Mouse (Mus musculus): Measurements from ENCODE around the gene Selenoo. TPM values are rescaled to one million over a fixed set of nuclear protein-coding genes. Genes with fewer than 3 reads are reported as not detected.
A peak's percentile ranks its signal among the peaks of the same experiment; 100 is the strongest.

Gene Selenoo
- polyA plus RNA-seq, 1 experiment = 9.2 TPM

GRCm38 (mm10) chr15:89083906-89084305, 5.0 kb upstream of the Selenoo start:
- H3K27ac ChIP-seq (ENCODE audit: insufficient read depth, low read length) = no peak overlapping the region
- H3K4me1 ChIP-seq (ENCODE audit: control insufficient read depth, insufficient read depth, low read length) = no peaks in the 10 kb centered on the region
- no peak overlapping the region for H3K4me3 ChIP-seq (ENCODE audit: low read depth, low read length)
- no peaks in the 10 kb centered on the region for H3K36me3 ChIP-seq (ENCODE audit: control insufficient read depth, insufficient read depth, low read length, poor library complexity, severe bottlenecking)
- H3K27me3 ChIP-seq (ENCODE audit: control insufficient read depth, insufficient read depth, low read length, poor library complexity, severe bottlenecking) = no peaks in the 10 kb centered on the region
- H3K9ac ChIP-seq (ENCODE audit: low read depth, poor library complexity, severe bottlenecking) = no peak overlapping the region
- no peak for TF ChIP-seq EP300 (IDR thresholded peaks at IDR 0.05; ENCODE audit: insufficient read depth, low read depth, low read length)
- TF ChIP-seq CTCF (IDR thresholded peaks at IDR 0.05; ENCODE audit: low read depth, low read length) = no peak
- no peak for TF ChIP-seq POLR2A (IDR thresholded peaks at IDR 0.05; ENCODE audit: insufficient read depth, low read length)
- no peaks in the 10 kb centered on the region for H3K9me3 ChIP-seq (replicated peaks; ENCODE audit: control insufficient read depth, insufficient read depth, low read length, poor library complexity, severe bottlenecking)

- no peaks in the 10 kb centered on the region for H3K36me3 ChIP-seq (ENCODE audit: control insufficient read depth, insufficient read depth, low read length, poor library complexity, severe bottlenecking)
- H3K4me1 ChIP-seq (ENCODE audit: control insufficient read depth, insufficient read depth, low read length) = no peaks in the 10 kb centered on the region
- no peak overlapping the region for H3K27ac ChIP-seq (ENCODE audit: insufficient read depth, low read length)
- H3K27me3 ChIP-seq (ENCODE audit: control insufficient read depth, insufficient read depth, low read length, poor library complexity, severe bottlenecking) = no peaks in the 10 kb centered on the region
- H3K9me3 ChIP-seq (replicated peaks; ENCODE audit: control insufficient read depth, insufficient read depth, low read length, poor library complexity, severe bottlenecking) = no peaks in the 10 kb centered on the region
- no peak overlapping the region for H3K4me3 ChIP-seq (ENCODE audit: low read depth, low read length)
- H3K9ac ChIP-seq (ENCODE audit: low read depth, poor library complexity, severe bottlenecking) = no peak overlapping the region
- TF ChIP-seq CTCF (IDR thresholded peaks at IDR 0.05; ENCODE audit: low read depth, low read length) (no peak), POLR2A (IDR thresholded peaks at IDR 0.05; ENCODE audit: insufficient read depth, low read length) (no peak), EP300 (IDR thresholded peaks at IDR 0.05; ENCODE audit: insufficient read depth, low read depth, low read length) (no peak)
Measured at GRCm38 (mm10) chr15:89084826-89085225, 4.1 kb upstream of the Selenoo start.

DNA sequence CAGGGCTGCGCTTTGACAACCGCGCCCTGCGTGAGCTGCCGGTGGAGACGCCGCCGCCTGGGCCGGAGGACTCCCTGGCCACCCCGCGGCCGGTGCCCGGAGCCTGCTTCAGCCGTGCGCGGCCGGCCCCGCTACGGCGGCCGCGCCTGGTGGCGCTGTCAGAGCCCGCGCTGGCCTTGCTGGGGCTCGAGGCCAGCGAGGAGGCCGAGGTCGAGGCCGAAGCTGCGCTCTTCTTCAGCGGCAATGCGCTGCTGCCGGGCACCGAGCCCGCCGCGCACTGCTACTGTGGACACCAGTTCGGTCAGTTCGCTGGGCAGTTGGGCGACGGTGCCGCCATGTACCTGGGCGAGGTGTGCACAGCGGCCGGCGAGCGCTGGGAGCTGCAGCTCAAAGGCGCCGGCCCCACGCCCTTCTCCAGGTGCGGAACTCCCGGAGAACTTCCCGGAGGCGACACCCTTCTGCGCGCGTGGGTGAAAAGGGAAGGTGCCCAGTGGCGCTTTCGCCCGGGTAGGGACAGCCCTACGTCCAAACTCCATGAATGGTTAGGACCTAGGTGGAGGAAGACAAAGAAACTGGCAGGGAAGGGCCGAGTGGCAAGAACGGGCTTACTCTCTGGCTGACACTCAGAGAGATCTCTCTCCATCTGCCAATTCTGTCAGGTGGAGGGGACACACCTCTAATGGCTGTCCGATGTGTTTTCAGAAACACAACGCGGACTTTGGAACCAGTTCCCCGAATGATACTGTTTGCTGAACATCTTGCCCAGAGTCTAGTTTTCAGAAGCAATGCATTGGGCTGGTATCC, 566 bp downstream of the Selenoo start:
- Histone ChIP-seq H3K36me3 (ENCODE audit: control insufficient read depth, insufficient read depth, low read length, poor library complexity, severe bottlenecking) (no peaks in the 10 kb centered on the region), H3K27ac (ENCODE audit: insufficient read depth, low read length) (no peak overlapping the region)
- no peak for TF ChIP-seq CTCF (IDR thresholded peaks at IDR 0.05; ENCODE audit: low read depth, low read length)
- no peak for TF ChIP-seq POLR2A (IDR thresholded peaks at IDR 0.05; ENCODE audit: insufficient read depth, low read length)
- no peak for TF ChIP-seq EP300 (IDR thresholded peaks at IDR 0.05; ENCODE audit: insufficient read depth, low read depth, low read length)

DNA sequence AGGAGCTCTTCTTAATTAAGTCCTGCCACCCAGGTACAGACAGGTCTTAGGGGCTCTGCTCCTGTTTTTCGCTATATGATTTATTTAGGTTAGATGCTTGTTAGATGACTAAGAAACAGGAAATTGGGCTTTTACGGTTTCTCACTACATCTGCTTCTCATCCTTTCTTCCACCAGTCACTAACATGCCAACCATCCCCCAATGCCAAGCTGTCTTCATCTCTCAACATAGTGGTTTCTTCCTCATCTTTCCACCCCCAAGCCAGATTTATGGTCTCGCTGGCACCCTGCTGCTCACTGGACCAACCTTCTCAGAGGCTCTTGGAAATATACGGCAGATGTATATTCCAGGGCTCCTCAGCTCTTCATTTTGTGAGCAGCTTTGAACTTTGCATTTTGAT, 1.8 kb downstream of the Selenoo start:
- no peaks in the 10 kb centered on the region for H3K36me3 ChIP-seq (ENCODE audit: control insufficient read depth, insufficient read depth, low read length, poor library complexity, severe bottlenecking)
- no peaks in the 10 kb centered on the region for H3K4me1 ChIP-seq (ENCODE audit: control insufficient read depth, insufficient read depth, low read length)
- H3K9me3 ChIP-seq (replicated peaks; ENCODE audit: control insufficient read depth, insufficient read depth, low read length, poor library complexity, severe bottlenecking) = no peaks in the 10 kb centered on the region
- no peak overlapping the region for H3K4me3 ChIP-seq (ENCODE audit: low read depth, low read length)
- no peak overlapping the region for H3K9ac ChIP-seq (ENCODE audit: low read depth, poor library complexity, severe bottlenecking)
- TF ChIP-seq CTCF (IDR thresholded peaks at IDR 0.05; ENCODE audit: low read depth, low read length) (no peak), EP300 (IDR thresholded peaks at IDR 0.05; ENCODE audit: insufficient read depth, low read depth, low read length) (no peak), POLR2A (IDR thresholded peaks at IDR 0.05; ENCODE audit: insufficient read depth, low read length) (no peak)
- no peak overlapping the region for H3K27ac ChIP-seq (ENCODE audit: insufficient read depth, low read length)
- no peaks in the 10 kb centered on the region for H3K27me3 ChIP-seq (ENCODE audit: control insufficient read depth, insufficient read depth, low read length, poor library complexity, severe bottlenecking)

More for the DNA sequence above, 566 bp downstream of the Selenoo start:
- no peaks in the 10 kb centered on the region for H3K9me3 ChIP-seq (replicated peaks; ENCODE audit: control insufficient read depth, insufficient read depth, low read length, poor library complexity, severe bottlenecking)
- H3K9ac ChIP-seq (ENCODE audit: low read depth, poor library complexity, severe bottlenecking) = peak overlapping the region; percentile 60
- H3K4me1 ChIP-seq (ENCODE audit: control insufficient read depth, insufficient read depth, low read length) = no peaks in the 10 kb centered on the region
- H3K27me3 ChIP-seq (ENCODE audit: control insufficient read depth, insufficient read depth, low read length, poor library complexity, severe bottlenecking) = no peaks in the 10 kb centered on the region
- H3K4me3 ChIP-seq (ENCODE audit: low read depth, low read length) = peak overlapping the region; percentile 80

- no peaks in the 10 kb centered on the region for H3K9me3 ChIP-seq (replicated peaks; ENCODE audit: control insufficient read depth, insufficient read depth, low read length, poor library complexity, severe bottlenecking)
- H3K9ac ChIP-seq (ENCODE audit: low read depth, poor library complexity, severe bottlenecking) = no peak overlapping the region
- no peaks in the 10 kb centered on the region for H3K4me1 ChIP-seq (ENCODE audit: control insufficient read depth, insufficient read depth, low read length)
- no peak overlapping the region for H3K4me3 ChIP-seq (ENCODE audit: low read depth, low read length)
- H3K36me3 ChIP-seq (ENCODE audit: control insufficient read depth, insufficient read depth, low read length, poor library complexity, severe bottlenecking) = no peaks in the 10 kb centered on the region
- TF ChIP-seq POLR2A (IDR thresholded peaks at IDR 0.05; ENCODE audit: insufficient read depth, low read length) (no peak), EP300 (IDR thresholded peaks at IDR 0.05; ENCODE audit: insufficient read depth, low read depth, low read length) (no peak), CTCF (IDR thresholded peaks at IDR 0.05; ENCODE audit: low read depth, low read length) (no peak)
- H3K27me3 ChIP-seq (ENCODE audit: control insufficient read depth, insufficient read depth, low read length, poor library complexity, severe bottlenecking) = no peaks in the 10 kb centered on the region
- no peak overlapping the region for H3K27ac ChIP-seq (ENCODE audit: insufficient read depth, low read length)
Measured at GRCm38 (mm10) chr15:89092181-89092580, 3.3 kb downstream of the Selenoo start.

- no peak overlapping the region for H3K4me3 ChIP-seq (ENCODE audit: low read depth, low read length)
- no peaks in the 10 kb centered on the region for H3K27me3 ChIP-seq (ENCODE audit: control insufficient read depth, insufficient read depth, low read length, poor library complexity, severe bottlenecking)
- no peak overlapping the region for H3K9ac ChIP-seq (ENCODE audit: low read depth, poor library complexity, severe bottlenecking)
- no peaks in the 10 kb centered on the region for H3K9me3 ChIP-seq (replicated peaks; ENCODE audit: control insufficient read depth, insufficient read depth, low read length, poor library complexity, severe bottlenecking)
- no peaks in the 10 kb centered on the region for H3K4me1 ChIP-seq (ENCODE audit: control insufficient read depth, insufficient read depth, low read length)
- H3K36me3 ChIP-seq (ENCODE audit: control insufficient read depth, insufficient read depth, low read length, poor library complexity, severe bottlenecking) = peaks cover 18% of the 10 kb centered on the region
- H3K27ac ChIP-seq (ENCODE audit: insufficient read depth, low read length) = no peak overlapping the region
- no peak for TF ChIP-seq POLR2A (IDR thresholded peaks at IDR 0.05; ENCODE audit: insufficient read depth, low read length)
- no peak for TF ChIP-seq CTCF (IDR thresholded peaks at IDR 0.05; ENCODE audit: low read depth, low read length)
- TF ChIP-seq EP300 (IDR thresholded peaks at IDR 0.05; ENCODE audit: insufficient read depth, low read depth, low read length) = no peak
Measured at GRCm38 (mm10) chr15:89097450-89097849, 8.6 kb downstream of the Selenoo start.

Measured in ES-Bruce4 (cell line).